Mouse (Mus musculus) liver, postnatal 0 days (tissue): ENCODE data around the gene Hipk2.

Source experiments
- CTCF ChIP-seq: sonication (generic); IDR thresholded peaks from 2 replicates; pipeline ENCODE4 v1.5.1; 2016; ENCODE audit warnings: antibody characterized with exemption, low read depth
- EP300 ChIP-seq: IDR thresholded peaks from 2 replicates; pipeline ENCODE4 v1.6.1; 2016; ENCODE audit warnings: antibody characterized with exemption, low read depth, mild to moderate bottlenecking

DNA sequence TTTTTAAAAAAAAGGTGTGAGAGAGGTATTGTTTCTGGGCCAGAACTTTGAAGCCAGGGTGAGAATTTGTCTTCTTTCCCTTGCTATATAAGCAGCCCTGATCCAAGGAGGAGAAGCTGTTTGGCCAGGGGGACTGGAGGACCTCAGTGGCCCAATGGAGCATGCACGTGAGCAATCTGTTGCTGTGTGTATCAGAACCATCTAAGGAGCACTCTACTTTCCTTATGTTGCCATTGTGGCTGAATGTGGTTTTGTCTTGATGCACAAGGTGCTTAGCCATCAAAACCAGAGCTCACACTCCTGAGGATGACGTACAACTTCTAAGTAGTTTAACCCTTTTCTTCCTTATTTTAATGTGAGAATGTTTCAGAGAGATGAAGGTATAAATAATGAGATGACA is 41.2 kb downstream of the Hipk2 start:
- TF ChIP-seq CTCF (no peak), EP300 (no peak)
